Mouse (Mus musculus): Measurements from ENCODE around the gene Gm12166. TPM values are rescaled to one million over a fixed set of nuclear protein-coding genes. Genes with fewer than 3 reads are reported as not detected.

Gm12166 gene
- polyA plus RNA-seq, 1 experiment from 2014 or later = 3.5 TPM

DNA sequence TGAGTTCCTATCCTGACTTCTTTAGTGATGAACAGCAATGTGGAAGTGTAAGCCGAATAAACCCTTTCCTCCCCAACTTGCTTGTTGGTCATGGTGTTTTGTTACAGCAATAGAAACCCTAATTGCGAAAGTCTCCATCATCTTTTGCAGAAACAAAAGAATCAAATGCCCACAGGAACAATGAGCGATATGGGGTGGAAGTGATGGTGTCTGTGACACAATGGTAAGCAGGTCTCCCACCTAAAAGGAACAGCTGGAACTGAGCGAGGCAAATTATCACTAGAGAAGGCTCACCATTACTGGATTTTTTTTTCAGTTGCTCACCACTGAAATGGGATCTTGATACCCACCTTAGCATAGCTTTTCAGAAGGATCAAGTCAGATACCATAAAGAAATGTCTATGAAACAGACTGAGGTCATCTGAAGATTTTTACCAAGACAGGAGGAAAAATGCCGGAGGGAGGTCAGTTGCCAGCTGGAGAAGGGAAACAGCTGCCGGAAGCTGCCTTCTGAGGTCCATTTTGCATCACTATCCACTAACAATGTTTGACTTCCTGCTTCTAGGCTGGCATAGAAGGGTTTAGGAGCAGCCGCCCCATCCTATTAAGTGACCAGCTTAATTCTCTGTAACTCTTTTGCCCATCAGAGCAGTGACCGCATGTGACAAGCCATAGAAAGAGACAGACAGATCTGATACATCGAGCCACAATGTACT, 11.1 kb downstream of the Gm12166 start:
- Histone ChIP-seq H3K27ac (ENCODE audit: low read length) (no peak overlapping the region; the same call in 1 of the 2 replicates), H3K27me3 (ENCODE audit: control insufficient read depth, insufficient read depth, low read length) (no peaks in the 10 kb centered on the region), H3K4me2 (replicated peaks; ENCODE audit: low read depth, low read length) (no peak overlapping the region), H3K9me3 (ENCODE audit: control insufficient read depth, low read depth, low read length) (no peaks in the 10 kb centered on the region), H3K36me3 (ENCODE audit: control insufficient read depth, insufficient read depth, low read length) (no peaks in the 10 kb centered on the region), H3K4me1 (ENCODE audit: control insufficient read depth, insufficient read depth, low read length) (no peaks in the 10 kb centered on the region), H3K9ac (replicated peaks; ENCODE audit: low read depth, low read length) (no peak overlapping the region), H3K4me3 (ENCODE audit: low read depth, low read length) (no peak overlapping the region)
- no peak for ATAC-seq (ENCODE audit: insufficient number of reproducible peaks, insufficient read depth, low FRiP score, low read depth)
- WGBS = 68% methylated on average over 9 of the region's 9 CpGs

- Histone ChIP-seq H3K9ac (replicated peaks; ENCODE audit: low read depth, low read length) (no peak overlapping the region), H3K4me1 (ENCODE audit: control insufficient read depth, insufficient read depth, low read length) (no peaks in the 10 kb centered on the region), H3K27ac (ENCODE audit: low read length) (no peak overlapping the region), H3K36me3 (ENCODE audit: control insufficient read depth, insufficient read depth, low read length) (no peaks in the 10 kb centered on the region), H3K27me3 (ENCODE audit: control insufficient read depth, insufficient read depth, low read length) (no peaks in the 10 kb centered on the region), H3K4me2 (replicated peaks; ENCODE audit: low read depth, low read length) (no peak overlapping the region), H3K4me3 (ENCODE audit: low read depth, low read length) (no peak overlapping the region), H3K9me3 (ENCODE audit: control insufficient read depth, low read depth, low read length) (no peaks in the 10 kb centered on the region)
- ATAC-seq (ENCODE audit: insufficient number of reproducible peaks, insufficient read depth, low FRiP score, low read depth) = no peak
- 60% methylated on average over 11 of the region's 11 CpGs for whole genome bisulfite sequencing
Observed at GRCm38 (mm10) chr11:46039335-46039734, 12.8 kb downstream of the Gm12166 start.

GRCm38 (mm10) chr11:46038901-46039300, 13.2 kb downstream of the Gm12166 start:
- Histone ChIP-seq H3K27me3 (ENCODE audit: control insufficient read depth, insufficient read depth, low read length) (no peaks in the 10 kb centered on the region), H3K36me3 (ENCODE audit: control insufficient read depth, insufficient read depth, low read length) (no peaks in the 10 kb centered on the region), H3K9ac (replicated peaks; ENCODE audit: low read depth, low read length) (no peak overlapping the region), H3K4me1 (ENCODE audit: control insufficient read depth, insufficient read depth, low read length) (no peaks in the 10 kb centered on the region), H3K4me3 (ENCODE audit: low read depth, low read length) (no peak overlapping the region), H3K4me2 (replicated peaks; ENCODE audit: low read depth, low read length) (no peak overlapping the region), H3K27ac (ENCODE audit: low read length) (no peak overlapping the region), H3K9me3 (ENCODE audit: control insufficient read depth, low read depth, low read length) (no peaks in the 10 kb centered on the region)
- ATAC-seq (ENCODE audit: insufficient number of reproducible peaks, insufficient read depth, low FRiP score, low read depth) = no peak
- 65% methylated on average over 15 of the region's 15 CpGs for WGBS

- WGBS = 90% methylated on average over 10 of the region's 10 CpGs
- Histone ChIP-seq H3K9me3 (ENCODE audit: control insufficient read depth, low read depth, low read length) (no peaks in the 10 kb centered on the region), H3K27ac (ENCODE audit: low read length) (no peak overlapping the region), H3K9ac (replicated peaks; ENCODE audit: low read depth, low read length) (no peak overlapping the region), H3K4me3 (ENCODE audit: low read depth, low read length) (no peak overlapping the region), H3K4me2 (replicated peaks; ENCODE audit: low read depth, low read length) (no peak overlapping the region), H3K27me3 (ENCODE audit: control insufficient read depth, insufficient read depth, low read length) (no peaks in the 10 kb centered on the region), H3K4me1 (ENCODE audit: control insufficient read depth, insufficient read depth, low read length) (no peaks in the 10 kb centered on the region), H3K36me3 (ENCODE audit: control insufficient read depth, insufficient read depth, low read length) (no peaks in the 10 kb centered on the region)
- no peak for ATAC-seq (ENCODE audit: insufficient number of reproducible peaks, insufficient read depth, low FRiP score, low read depth)
Observed at GRCm38 (mm10) chr11:46036374-46036773, 15.7 kb downstream of the Gm12166 start.

DNA sequence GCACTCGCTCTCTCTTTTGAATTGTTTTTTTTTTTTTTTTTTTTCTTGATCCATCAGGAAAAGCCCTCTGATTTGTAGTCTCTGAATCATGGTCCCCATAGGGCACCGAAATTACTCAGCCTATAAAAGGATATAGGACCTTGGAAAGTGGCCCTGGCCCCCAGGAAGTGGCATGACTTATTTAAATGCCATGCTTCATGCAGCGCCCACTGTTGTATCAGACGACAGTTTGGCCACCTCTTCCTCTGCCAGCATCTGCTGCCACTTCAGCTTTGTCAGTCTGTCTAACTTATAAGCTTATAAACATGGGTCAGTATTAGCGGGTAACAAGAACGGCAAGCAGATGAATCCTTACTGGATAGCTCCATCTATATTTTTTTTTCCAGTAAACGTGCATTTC, 19.2 kb downstream of the Gm12166 start:
- H3K27me3 ChIP-seq (ENCODE audit: control insufficient read depth, insufficient read depth, low read length) = no peaks in the 10 kb centered on the region
- ATAC-seq (ENCODE audit: insufficient number of reproducible peaks, insufficient read depth, low FRiP score, low read depth) = no peak
- H3K9me3 ChIP-seq (ENCODE audit: control insufficient read depth, low read depth, low read length) = no peaks in the 10 kb centered on the region
- no peak overlapping the region for H3K4me2 ChIP-seq (replicated peaks; ENCODE audit: low read depth, low read length)
- WGBS = 85% methylated on average over 7 of the region's 7 CpGs
- no peak overlapping the region for H3K27ac ChIP-seq (ENCODE audit: low read length)
- no peaks in the 10 kb centered on the region for H3K36me3 ChIP-seq (ENCODE audit: control insufficient read depth, insufficient read depth, low read length)
- no peaks in the 10 kb centered on the region for H3K4me1 ChIP-seq (ENCODE audit: control insufficient read depth, insufficient read depth, low read length)
- no peak overlapping the region for H3K9ac ChIP-seq (replicated peaks; ENCODE audit: low read depth, low read length)
- no peak overlapping the region for H3K4me3 ChIP-seq (ENCODE audit: low read depth, low read length)

GRCm38 (mm10) chr11:46031470-46031869, 20.7 kb downstream of the Gm12166 start:
- Histone ChIP-seq H3K36me3 (ENCODE audit: control insufficient read depth, insufficient read depth, low read length) (no peaks in the 10 kb centered on the region), H3K9ac (replicated peaks; ENCODE audit: low read depth, low read length) (no peak overlapping the region), H3K27ac (ENCODE audit: low read length) (no peak overlapping the region), H3K4me2 (replicated peaks; ENCODE audit: low read depth, low read length) (no peak overlapping the region), H3K9me3 (ENCODE audit: control insufficient read depth, low read depth, low read length) (no peaks in the 10 kb centered on the region), H3K27me3 (ENCODE audit: control insufficient read depth, insufficient read depth, low read length) (no peaks in the 10 kb centered on the region), H3K4me1 (ENCODE audit: control insufficient read depth, insufficient read depth, low read length) (no peaks in the 10 kb centered on the region), H3K4me3 (ENCODE audit: low read depth, low read length) (no peak overlapping the region)
- no peak for ATAC-seq (ENCODE audit: insufficient number of reproducible peaks, insufficient read depth, low FRiP score, low read depth)
- WGBS = 53% methylated on average over 3 of the region's 3 CpGs

GRCm38 (mm10) chr11:46030026-46030425, 22.1 kb downstream of the Gm12166 start:
- Histone ChIP-seq H3K9me3 (ENCODE audit: control insufficient read depth, low read depth, low read length) (no peaks in the 10 kb centered on the region), H3K4me1 (ENCODE audit: control insufficient read depth, insufficient read depth, low read length) (peaks cover 5% of the 10 kb centered on the region; the same call in 1 of the 2 replicates), H3K4me3 (ENCODE audit: low read depth, low read length) (no peak overlapping the region), H3K27ac (ENCODE audit: low read length) (no peak overlapping the region), H3K27me3 (ENCODE audit: control insufficient read depth, insufficient read depth, low read length) (no peaks in the 10 kb centered on the region), H3K4me2 (replicated peaks; ENCODE audit: low read depth, low read length) (no peak overlapping the region), H3K36me3 (ENCODE audit: control insufficient read depth, insufficient read depth, low read length) (no peaks in the 10 kb centered on the region), H3K9ac (replicated peaks; ENCODE audit: low read depth, low read length) (no peak overlapping the region)
- WGBS = 79% methylated on average over 2 of the region's 2 CpGs
- ATAC-seq (ENCODE audit: insufficient number of reproducible peaks, insufficient read depth, low FRiP score, low read depth) = no peak

- no peak for ATAC-seq (ENCODE audit: insufficient number of reproducible peaks, insufficient read depth, low FRiP score, low read depth)
- no peak overlapping the region for H3K4me2 ChIP-seq (replicated peaks; ENCODE audit: low read depth, low read length)
- no peaks in the 10 kb centered on the region for H3K9me3 ChIP-seq (ENCODE audit: control insufficient read depth, low read depth, low read length)
- H3K36me3 ChIP-seq (ENCODE audit: control insufficient read depth, insufficient read depth, low read length) = no peaks in the 10 kb centered on the region
- no peak overlapping the region for H3K27ac ChIP-seq (ENCODE audit: low read length)
- no peak overlapping the region for H3K9ac ChIP-seq (replicated peaks; ENCODE audit: low read depth, low read length)
- no peaks in the 10 kb centered on the region for H3K27me3 ChIP-seq (ENCODE audit: control insufficient read depth, insufficient read depth, low read length)
- no peak overlapping the region for H3K4me3 ChIP-seq (ENCODE audit: low read depth, low read length)
- 51% methylated on average over 2 of the region's 2 CpGs for WGBS
- peaks cover 5% of the 10 kb centered on the region; the same call in 1 of the 2 replicates for H3K4me1 ChIP-seq (ENCODE audit: control insufficient read depth, insufficient read depth, low read length)
Observed at GRCm38 (mm10) chr11:46029485-46029884, 22.6 kb downstream of the Gm12166 start.
